Mouse (Mus musculus) olfactory bulb, adult 2 months (tissue): Measurements from ENCODE around the gene Rnf181.

Experiments used
- CTCF ChIP-seq: fragments of 200-500 bp; IDR thresholded peaks from 2 replicates; pipeline ENCODE4 v1.5.1; 2012; ENCODE audit warnings: low read depth, mild to moderate bottlenecking, low read length, moderate library complexity; ENCODE audit not compliant: insufficient read depth
- POLR2A ChIP-seq: fragments of 200-500 bp; IDR thresholded peaks from 2 replicates; pipeline ENCODE4 v1.6.1; 2012; ENCODE audit warnings: mild to moderate bottlenecking, low read depth, low read length, moderate library complexity; ENCODE audit not compliant: insufficient read depth

DNA sequence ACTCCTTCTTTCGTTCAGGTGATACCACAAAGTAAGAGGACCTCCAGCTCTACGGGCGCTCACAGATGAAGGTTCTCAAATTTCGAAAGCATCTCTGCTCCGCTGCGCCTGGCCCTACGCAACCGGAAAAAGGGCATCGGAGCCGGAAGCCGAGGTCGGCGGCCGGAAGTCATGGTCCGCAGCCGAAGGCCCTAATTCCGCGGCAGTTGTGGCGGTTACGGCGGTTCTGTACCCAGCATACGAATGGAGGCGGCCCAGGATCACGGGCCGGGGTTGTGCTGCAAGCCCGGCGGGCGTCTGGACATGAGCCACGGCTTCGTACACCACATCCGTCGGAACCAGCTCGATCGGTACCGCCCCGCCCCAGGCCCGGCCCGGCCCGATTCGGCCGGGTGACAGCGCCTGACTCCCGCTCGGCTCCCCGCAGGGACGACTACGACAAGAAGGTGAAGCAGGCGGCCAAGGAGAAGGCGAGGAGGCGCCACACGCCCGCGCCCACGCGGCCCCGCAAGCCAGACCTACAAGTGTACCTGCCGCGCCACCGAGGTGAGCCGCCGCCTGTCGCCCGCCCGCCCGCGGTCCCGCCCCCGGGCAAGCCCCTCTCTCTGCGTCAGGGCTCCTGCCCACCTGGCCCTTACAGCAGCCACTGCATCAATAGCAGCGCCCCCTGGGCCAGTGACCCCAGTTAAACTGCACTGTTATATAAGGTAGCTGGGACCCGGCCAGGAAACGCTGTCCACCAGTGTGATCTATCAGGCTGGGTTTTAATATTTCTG, 19.4 kb downstream of the Rnf181 start, which contains the start of gene 0610030E20Rik:
- TF ChIP-seq POLR2A (peak; percentile 41; the same call in 1 of the 2 replicates), CTCF (no peak)
